Mouse (Mus musculus) brain, embryonic 14.5 days (tissue): ENCODE measurements around the gene Cfap43. TPM values are rescaled to one million over a fixed set of nuclear protein-coding genes. Genes with fewer than 3 reads are reported as not detected.

Experiments
- DNase-seq: peaks from one replicate; pipeline ENCODE4 v3.0.0-alpha.2; 2011; ENCODE audit warnings: low read depth
- CTCF ChIP-seq: fragments of 200-500 bp; IDR thresholded peaks from 2 replicates; pipeline ENCODE4 v1.5.1; 2012; ENCODE audit warnings: inconsistent platforms, mild to moderate bottlenecking, moderate library complexity, borderline replicate concordance; ENCODE audit not compliant: insufficient read depth, insufficient read length; ENCODE audit errors: extremely low read depth
- POLR2A ChIP-seq: fragments of 200-500 bp; IDR thresholded peaks from 2 replicates; pipeline ENCODE4 v1.6.1; 2012; ENCODE audit warnings: mild to moderate bottlenecking, inconsistent platforms, borderline replicate concordance; ENCODE audit not compliant: poor library complexity, insufficient read depth, insufficient read length, severe bottlenecking; ENCODE audit errors: extremely low read depth
- polyA plus RNA-seq: library from polyadenylated mRNA; depleted of rRNA; stranded (reverse); fragments of >200 nt; gene quantifications from 2 replicates; pipeline ENCODE4 v1.2.3, GENCODE M21; 2012; rRNA removed

Gene Cfap43
- polyA plus RNA-seq: 1.00 and 2.6 TPM in 2 replicates

DNA sequence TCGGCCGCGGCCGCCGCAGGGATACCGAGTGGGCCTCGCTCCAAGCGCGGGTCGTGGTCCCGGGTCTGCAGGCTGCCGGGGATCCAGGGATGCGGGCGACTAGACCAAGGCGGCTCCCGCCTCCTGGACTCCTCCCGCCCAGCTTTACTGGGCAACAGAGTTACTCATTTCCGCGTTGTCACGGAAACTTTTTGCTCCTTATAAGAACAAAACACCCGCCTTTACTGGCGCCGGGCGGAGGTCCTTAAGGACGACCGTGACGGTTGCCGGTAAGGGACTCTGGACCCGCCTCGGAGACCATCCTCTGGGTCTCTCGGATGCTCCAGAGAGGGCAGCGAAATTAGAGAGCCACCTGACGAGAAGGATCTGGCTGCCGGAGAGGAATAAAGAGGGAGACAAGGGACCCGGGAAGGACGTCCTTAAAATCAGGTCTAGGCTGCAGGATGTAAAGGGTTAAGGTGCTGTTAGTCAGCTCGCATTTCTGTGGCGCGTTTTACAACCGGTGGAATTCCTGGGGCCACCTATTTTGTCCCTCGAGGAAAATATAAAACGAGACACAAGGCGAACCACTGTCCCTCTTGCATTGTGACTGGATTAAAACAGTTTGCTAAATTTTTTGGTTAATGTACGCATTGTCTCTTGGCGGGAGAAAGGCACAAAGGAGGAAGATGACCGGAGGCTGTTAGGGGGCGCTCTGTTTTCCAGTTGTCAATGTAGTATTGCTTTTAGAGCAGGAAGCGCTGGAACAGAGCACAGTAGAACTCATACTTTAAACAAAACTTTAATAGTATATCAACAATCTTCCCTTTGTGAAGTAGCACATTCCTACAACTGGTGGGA lies at the start of gene Cfap43, which contains the start of gene Itprip:
Cfap43 (minus strand) TSS at position 162 of the 840 bp plus-strand sequence.
Itprip (minus strand) TSS at position 174 of the 840 bp plus-strand sequence.
- TF ChIP-seq CTCF: peak; percentile 52; the same call in 1 of the 2 replicates
- 0 out of 2 replicates have a peak, but pooled peaks have one; percentile 13 for TF ChIP-seq POLR2A
- peak; percentile 92 for DNase-seq

DNA sequence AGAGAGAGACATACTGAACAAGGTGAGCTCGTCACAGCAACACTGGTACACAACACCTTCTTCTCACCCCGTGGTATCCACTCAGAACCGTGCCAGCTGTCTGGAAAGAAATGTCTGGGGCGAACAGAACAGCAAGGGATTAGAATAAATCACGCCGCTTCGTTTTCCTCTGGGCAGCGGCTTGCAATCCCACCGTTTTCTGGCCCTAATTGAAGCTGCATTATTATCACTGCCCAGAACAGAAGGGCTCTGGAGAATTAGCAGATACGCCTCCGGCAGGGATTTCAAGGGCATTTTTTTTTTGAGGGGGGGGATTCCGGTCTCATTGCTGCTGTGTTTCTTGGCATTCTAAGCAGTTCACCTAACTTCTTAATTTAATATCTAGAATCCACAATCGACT lies 39.1 kb upstream of the Cfap43 start:
- DNase-seq: peak; percentile 67

DNA sequence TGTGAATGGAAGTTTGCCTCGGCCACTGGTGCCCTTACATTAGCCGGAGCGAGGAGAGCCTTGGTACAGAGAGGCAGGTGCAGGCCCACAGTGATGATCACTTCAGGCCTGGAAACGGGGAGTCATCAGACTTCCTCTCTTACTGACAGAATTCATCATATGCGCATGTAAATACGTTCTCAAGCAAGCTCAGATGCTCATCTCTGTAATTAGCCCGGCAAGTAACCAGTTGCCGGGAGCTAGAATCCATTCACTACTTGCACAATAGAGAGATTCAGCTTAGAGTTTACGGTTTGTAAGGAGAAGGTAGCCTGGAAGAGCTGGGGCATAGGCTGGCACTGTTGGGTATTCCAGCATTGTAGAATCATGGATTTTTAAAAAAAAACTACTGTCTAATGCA lies 34.1 kb upstream of the Cfap43 start:
- no peak for TF ChIP-seq CTCF
- no peak for TF ChIP-seq POLR2A
- DNase-seq: peak; percentile 63

More for the DNA sequence above, 39.1 kb upstream of the Cfap43 start:
- TF ChIP-seq POLR2A (no peak), CTCF (no peak)

DNA sequence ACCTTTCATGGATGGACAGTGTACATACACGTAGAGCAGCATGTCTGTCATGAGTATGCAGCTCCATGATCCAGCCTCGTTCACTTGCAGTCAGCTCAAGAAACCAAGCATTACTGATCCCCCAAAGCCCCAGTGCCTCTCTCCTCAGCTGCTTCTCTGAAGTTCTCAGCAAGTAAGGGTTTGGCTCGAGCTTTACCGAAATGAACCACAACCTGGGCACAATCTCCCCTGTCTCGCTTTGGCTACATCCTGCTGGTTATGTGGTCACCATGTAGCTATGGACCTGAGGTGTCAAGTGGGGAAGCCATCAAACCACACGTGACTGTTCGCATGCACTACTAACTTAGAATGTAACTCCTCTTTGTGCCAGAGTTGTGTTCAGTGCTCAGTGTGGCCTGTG lies 31.9 kb upstream of the Cfap43 start:
- TF ChIP-seq CTCF (no peak), POLR2A (no peak)
- DNase-seq: no peak

DNA sequence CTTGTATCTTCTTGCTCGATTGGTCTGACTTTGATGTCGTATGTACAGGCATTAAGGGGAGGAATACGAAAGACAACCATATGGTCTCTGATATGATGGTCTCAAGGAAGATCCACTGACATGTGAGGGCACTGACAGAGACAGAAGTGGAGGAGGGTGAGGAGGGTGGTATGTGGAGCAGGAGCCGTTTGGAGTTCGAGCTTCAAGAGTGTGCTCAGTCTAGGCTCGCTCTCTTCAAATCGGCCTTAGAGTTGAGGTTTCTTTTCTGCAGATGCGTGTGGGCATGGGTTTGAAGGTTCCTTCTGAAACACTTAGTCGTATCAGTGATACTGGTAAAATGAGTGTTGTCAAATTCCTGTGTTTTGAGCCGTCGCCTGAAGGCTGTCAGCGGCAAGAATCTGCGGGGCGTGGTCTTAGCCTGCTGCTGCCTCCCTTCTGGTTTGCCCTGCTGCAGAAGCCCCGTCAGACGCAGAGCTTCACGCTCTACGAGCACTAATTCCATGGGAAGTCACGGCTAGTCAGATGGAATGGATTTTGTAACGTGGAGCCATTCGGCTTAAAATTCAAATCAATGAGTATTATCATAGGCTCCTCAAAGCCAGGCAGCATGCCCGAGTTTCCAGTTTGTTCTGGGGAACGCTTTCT lies 27.9 kb upstream of the Cfap43 start:
- no peak for TF ChIP-seq CTCF
- TF ChIP-seq POLR2A: no peak
- peak; percentile 69 for DNase-seq

DNA sequence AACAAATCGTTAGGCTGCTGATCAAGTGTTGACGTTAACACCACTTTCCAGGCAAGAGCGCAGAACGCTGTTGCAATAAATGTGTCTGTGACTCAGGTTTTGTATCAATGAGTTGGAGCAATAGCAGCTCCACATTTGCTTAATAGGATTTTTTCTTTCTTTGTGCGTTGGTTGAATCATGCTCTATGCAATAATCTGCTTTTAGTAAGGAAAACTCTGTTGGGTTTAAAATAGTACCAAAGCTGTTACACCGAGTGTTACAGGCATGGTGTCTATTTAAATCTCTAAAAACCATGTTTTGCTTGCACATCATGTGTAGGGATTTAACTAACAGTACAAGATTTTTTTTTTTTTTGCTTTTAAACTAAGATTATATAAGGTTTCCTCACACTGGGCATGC lies 20.3 kb upstream of the Cfap43 start:
- DNase-seq: no peak
- no peak for TF ChIP-seq CTCF
- no peak for TF ChIP-seq POLR2A

DNA sequence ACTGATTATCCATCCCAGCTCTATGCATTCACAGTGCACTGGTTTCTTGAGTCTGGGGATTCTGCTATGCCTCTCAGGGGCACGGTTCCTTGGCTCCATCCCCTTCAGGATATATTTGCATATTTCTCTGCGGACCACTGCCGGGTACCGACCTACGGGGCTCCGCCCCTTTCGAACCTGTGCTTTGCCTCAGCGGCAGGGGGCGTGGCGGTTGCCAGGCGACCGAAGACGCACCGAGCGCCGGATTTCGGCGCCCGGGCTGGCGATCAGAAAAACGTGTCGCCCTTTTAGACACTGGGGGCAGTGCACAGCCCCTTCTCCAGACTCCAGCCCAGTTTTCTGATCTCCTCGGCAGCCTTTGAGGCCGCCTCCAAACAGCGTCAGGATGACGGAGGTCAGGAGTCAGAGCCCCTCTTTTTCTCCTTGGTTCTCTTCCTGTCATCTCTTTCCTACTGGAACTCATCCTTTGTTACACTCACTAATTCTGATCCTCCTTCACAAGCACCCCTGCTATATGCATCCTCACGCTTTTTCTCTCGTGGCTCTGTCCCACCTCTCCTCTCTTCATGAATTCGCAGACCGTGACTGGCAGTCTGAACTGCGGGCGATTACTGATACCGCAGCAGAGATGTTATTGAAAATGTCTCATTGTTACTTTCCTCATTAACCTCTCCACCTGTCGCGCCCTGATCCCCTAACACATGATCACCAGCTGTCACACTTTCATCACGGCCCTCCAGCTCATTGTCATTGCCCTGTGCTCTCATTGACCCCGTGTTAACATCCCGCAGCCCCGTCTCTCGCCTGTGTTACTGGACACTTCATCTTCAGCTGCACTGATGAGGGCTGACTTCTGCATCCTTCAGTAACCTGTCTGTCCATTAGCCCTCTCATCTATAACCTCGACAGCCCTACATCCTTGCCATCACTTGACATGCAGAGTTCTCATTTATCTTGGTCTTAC lies 18.6 kb upstream of the Cfap43 start, which contains the start of gene Cfap58:
Cfap58 (plus strand) TSS at position 233 of the 964 bp plus-strand sequence.
- peak; percentile 92 for DNase-seq
- TF ChIP-seq POLR2A (no peak), CTCF (peak; percentile 35; the same call in 1 of the 2 replicates)

DNA sequence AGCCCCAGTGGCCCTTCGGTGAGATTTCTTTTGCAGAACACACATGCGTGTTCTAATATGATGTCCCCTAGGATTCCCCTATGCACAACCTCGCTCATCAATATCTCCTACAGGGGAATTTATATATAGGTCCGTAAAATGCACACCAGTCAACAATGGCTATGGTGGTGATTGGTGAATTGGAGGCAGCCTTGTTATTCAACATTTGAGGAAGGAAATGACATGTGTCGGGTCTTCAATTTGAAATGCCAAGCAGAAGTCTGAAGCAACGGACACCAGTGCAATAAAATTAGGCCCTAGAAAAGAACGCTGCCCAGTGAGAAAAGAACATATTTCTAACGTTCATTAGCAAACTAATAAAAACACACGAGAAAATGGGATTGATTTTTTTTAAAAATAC lies 17.9 kb upstream of the Cfap43 start:
- no peak for DNase-seq
- TF ChIP-seq POLR2A: no peak
- TF ChIP-seq CTCF: no peak

DNA sequence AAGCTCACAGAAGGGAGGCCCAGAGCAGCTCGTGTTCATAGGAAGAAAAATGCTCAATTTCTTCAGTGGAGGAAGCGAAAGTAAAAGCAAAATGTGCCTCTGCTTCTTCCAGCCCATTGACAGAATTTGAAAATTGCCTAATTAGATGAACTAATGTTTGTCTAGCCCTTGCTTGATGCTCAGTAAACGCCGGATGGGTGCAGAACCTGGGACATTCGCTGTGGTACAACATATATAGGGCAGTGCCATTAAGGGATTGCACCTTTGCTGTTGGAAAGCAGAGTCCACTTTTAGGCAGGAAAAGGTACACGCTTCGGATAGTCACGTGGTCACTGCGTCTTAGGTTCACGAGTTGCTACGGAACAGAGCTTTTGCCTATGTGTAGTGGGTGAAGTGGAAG lies 17.4 kb upstream of the Cfap43 start:
- no peak for DNase-seq
- TF ChIP-seq CTCF: no peak
- TF ChIP-seq POLR2A: no peak

DNA sequence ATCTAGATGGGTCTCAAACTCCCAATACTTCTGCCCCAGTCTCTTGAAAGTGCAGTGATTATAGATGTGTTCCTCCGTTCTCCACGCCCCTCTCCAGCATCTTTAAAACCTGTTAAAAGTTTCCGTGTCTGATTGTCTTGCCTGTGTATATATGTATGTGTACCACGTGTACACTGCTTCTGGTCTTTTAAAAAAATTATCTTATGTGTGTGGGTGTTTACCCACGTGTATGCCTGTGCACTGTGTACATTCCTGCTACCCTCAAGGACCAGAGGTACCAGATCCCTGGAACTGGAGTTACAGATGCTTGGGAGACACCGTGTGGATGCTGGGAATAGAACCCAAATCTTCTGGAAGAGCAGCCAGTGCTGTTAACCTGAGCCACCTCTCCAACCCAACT lies 16.4 kb upstream of the Cfap43 start:
- no peak for DNase-seq
- TF ChIP-seq CTCF: no peak
- no peak for TF ChIP-seq POLR2A
